Mouse (Mus musculus): ENCODE results near the gene Ncan.
"Not testable (repeated sequence)": the region's sequence is repeated elsewhere in the genome, so short reads cannot be mapped to it uniquely, and the experiment has no call there.

The Ncan gene

DNA sequence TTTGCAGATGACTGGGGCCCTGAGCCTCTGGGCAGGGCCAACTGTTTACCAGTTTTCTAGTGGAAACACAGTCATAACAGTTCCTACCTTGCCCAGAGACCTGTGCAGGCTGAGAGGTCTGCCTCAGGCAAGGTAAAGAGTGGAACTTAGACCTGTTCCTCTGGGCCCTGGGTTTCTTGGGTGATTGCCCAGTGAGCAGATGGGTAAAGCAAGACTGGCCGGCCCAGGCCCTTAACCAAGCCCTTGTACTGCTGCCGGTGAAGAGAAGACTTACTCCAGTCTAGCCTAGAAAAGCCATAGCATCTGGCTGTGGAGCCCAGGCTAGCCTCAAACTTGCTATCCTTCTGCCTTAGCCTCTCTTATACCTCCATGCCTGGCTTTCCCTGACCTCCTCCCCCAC is 38.7 kb downstream of the Ncan start:
- DNase-seq = peak; percentile 37 to 57

DNA sequence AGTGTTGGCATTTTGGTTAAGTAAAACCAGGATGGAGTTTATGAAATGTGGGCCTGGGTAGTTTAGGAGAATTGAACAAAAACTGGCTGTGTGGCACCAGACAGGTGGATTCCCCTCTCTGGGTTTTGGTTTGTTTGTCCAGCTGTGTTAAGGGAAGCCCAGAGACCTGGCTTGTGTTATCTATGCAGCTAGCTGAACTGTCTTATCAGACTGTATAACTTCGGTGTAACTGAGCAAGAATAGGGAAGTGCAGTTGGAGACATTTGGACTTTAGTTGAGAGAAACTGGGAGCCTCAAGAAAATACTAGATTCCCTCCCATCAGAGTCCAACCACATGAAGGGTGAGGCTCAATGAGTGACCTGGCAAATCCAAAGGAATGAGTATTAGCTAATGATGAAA is 47.0 kb downstream of the Ncan start:
- no peak for DNase-seq

- no peak for DNase-seq
Observed at GRCm38 (mm10) chr8:70073120-70073519, 47.6 kb downstream of the Ncan start.

- peak; percentile 25 to 41 for DNase-seq
Observed at GRCm38 (mm10) chr8:70072441-70073069, 48.1 kb downstream of the Ncan start, which contains the start of gene Tm6sf2. Gene Tm6sf2 (plus strand): TSS chr8:70072924.

DNA sequence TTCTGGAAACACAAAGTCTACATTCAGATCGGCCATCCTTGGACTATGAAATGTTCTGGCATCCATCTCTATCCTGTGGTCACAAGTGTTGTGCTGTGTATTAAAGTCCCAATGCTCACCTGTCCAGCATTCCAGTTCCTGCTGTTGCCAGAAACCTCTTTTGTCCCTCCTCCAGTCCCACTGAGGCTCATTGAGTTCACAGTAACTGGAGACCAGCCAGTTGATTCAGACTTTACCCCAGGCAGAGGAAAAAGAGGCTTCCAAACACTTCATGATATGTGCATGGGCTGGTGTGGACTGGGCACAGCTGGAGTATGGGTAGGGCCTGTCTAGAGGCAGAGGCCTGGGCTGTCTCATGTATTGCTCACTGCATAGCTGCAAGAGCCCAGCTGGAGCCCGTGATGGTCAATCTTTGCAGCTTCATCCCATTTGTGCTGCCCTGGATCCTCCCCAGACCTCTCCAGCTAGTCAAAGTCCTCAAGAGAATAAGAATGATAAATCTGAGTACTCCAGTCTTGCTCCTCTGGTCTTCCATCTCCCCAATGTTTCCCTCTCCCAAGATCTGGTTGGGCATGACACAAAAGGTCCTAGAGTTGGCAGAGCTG is 48.7 kb downstream of the Ncan start:
- DNase-seq = no peak

DNA sequence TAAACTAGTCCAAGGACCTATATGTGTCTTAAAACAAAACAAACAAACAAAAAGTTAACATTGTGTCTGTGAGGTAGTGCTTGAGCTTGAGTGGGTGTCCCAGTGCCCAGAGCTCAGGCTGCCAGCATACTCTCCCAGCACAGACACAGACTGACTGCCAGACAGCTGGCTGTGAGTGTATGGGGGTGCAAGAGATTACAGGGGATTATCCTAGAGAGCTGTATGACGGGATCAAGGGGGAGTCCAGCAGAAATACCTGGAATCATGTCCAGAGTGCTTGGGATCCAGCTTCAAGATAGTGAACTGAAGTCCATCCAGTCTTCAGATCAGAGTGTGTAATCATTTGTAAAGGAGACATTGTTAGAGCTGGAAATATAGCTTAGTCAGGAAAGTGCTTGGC is 63.0 kb downstream of the Ncan start:
- DNase-seq = no peak

DNA sequence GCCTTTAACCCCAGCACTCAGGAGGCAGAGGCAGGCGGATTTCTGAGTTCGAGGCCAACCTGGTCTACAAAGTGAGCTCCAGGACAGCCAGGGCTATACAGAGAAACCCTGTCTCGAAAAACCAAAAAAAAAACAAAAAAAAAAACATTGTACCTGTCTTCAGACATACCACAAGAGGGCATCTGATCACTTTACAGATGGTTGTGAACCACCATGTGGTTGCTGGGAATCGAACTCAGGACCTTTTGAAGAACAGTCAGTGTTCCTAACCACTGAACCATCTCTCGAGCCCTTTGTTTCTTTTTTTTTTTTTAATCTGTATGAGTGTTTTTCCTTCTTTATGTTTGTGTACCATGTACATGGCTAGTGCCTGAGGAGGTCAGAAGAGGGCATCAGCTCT is 70.2 kb downstream of the Ncan start:
- DNase-seq = not testable (repeated sequence)

- DNase-seq = no peak
Observed at GRCm38 (mm10) chr8:70049662-70050061, 71.0 kb downstream of the Ncan start.

DNA sequence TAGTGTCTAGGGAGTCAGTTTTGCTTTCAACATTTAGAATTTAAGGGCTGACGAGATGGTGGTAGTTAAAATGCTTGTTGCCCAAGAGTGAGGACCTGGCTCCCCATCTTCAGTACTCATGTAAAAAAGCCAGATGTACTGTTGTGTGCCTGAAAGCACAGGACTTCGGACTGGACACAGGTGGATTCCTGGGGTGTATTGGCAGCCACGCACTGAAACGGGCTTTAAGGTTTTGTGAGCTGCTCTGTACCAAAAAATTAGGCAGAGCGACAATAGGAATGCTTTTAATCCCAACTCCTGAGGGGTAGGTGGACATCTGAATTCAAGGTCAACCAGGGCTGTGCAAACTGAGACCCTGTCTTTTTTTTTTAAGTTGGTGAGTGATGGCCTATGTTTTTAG is 76.7 kb downstream of the Ncan start:
- DNase-seq = peak; percentile 18 to 37
